Mouse (Mus musculus): ENCODE results near the gene Igfbpl1. TPM values are rescaled to one million over a fixed set of nuclear protein-coding genes. Genes with fewer than 3 reads are reported as not detected.
A peak's percentile ranks its signal among the peaks of the same experiment; 100 is the strongest.

Igfbpl1 gene
- polyA plus RNA-seq, 1 experiment from 2014 or later: 63.2 TPM

- Histone ChIP-seq H3K4me3 (no peak overlapping the region), H3K4me1 (peaks cover 4% of the 10 kb centered on the region), H3K36me3 (no peaks in the 10 kb centered on the region), H3K27me3 (replicated peaks) (no peaks in the 10 kb centered on the region), H3K9ac (no peak overlapping the region), H3K9me3 (no peaks in the 10 kb centered on the region), H3K27ac (no peak overlapping the region), H3K4me2 (replicated peaks) (no peak overlapping the region)
- WGBS: 83% methylated on average over 13 of the region's 13 CpGs
- no peak for ATAC-seq (ENCODE audit: low FRiP score, low read depth)
These were observed 38.2 kb downstream of the Igfbpl1 start for GRCm38 (mm10) chr4:45788446-45789081.

DNA sequence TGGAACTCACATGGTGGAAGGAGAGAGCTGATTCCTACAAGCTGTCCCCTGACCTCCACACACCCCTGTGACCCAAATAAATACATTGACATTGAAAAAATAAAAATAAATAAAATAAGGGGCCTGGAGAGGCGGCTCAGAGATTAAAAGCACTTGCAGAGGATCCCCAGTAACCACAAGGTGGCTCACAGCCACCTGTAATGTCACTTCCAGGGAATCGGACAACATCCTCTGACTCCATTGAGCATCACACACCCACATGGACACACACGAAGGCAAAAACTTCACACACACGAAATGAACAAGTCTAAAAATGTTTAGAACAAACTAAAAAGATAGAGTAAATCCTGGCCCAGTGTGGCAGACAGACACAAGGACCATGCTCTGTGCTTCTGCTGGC, 40.0 kb downstream of the Igfbpl1 start:
- H3K4me2 ChIP-seq (replicated peaks): no peak overlapping the region
- no peak overlapping the region for H3K4me3 ChIP-seq
- H3K9me3 ChIP-seq: no peaks in the 10 kb centered on the region
- H3K36me3 ChIP-seq: no peaks in the 10 kb centered on the region
- H3K4me1 ChIP-seq: peaks cover 4% of the 10 kb centered on the region
- ATAC-seq (ENCODE audit: low FRiP score, low read depth): no peak
- no peaks in the 10 kb centered on the region for H3K27me3 ChIP-seq (replicated peaks)
- H3K9ac ChIP-seq: no peak overlapping the region
- 52% methylated on average over 4 of the region's 4 CpGs for WGBS
- H3K27ac ChIP-seq: no peak overlapping the region

GRCm38 (mm10) chr4:45785959-45786358, 40.8 kb downstream of the Igfbpl1 start:
- Histone ChIP-seq H3K9me3 (no peaks in the 10 kb centered on the region), H3K27ac (no peak overlapping the region), H3K4me2 (replicated peaks) (no peak overlapping the region), H3K9ac (no peak overlapping the region), H3K36me3 (no peaks in the 10 kb centered on the region), H3K4me1 (peaks cover 4% of the 10 kb centered on the region), H3K27me3 (replicated peaks) (no peaks in the 10 kb centered on the region), H3K4me3 (no peak overlapping the region)
- 18% methylated on average over 2 of the region's 2 CpGs for WGBS
- ATAC-seq (ENCODE audit: low FRiP score, low read depth): no peak

DNA sequence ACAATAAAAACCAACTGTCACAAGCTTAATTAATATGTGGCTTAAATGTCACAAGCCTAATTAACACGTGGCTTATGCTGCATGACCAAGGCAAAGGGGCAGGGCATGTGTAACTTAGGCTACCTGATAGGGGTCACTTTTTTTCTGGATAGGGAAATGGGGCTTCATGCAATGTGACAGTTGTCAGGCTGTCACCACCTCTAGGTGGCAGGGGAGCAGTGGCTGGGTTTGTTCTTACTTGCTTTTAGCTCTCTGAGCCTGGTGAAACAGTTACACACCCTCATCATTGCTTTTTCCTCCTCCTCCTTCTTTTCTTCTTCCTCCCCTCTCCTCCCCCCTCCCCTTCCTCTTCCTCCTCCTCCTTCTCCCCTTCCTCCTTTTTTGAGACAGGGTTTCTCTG, 43.1 kb downstream of the Igfbpl1 start:
- WGBS: 70% methylated on average over 1 of the region's 1 CpGs

GRCm38 (mm10) chr4:45771619-45772018, 55.1 kb downstream of the Igfbpl1 start:
- 3% methylated on average over 5 of the region's 5 CpGs for WGBS
- peaks cover 19% of the 10 kb centered on the region for H3K4me1 ChIP-seq
- H3K9ac ChIP-seq: no peak overlapping the region
- H3K4me2 ChIP-seq (replicated peaks): no peak overlapping the region
- no peak overlapping the region for H3K27ac ChIP-seq
- H3K4me3 ChIP-seq: no peak overlapping the region
- H3K36me3 ChIP-seq: no peaks in the 10 kb centered on the region
- H3K27me3 ChIP-seq (replicated peaks): peaks cover 8% of the 10 kb centered on the region; the same call in 1 of the 2 replicates
- ATAC-seq (ENCODE audit: low FRiP score, low read depth): peak; percentile 74; the same call in 1 of the 2 replicates
- H3K9me3 ChIP-seq: no peaks in the 10 kb centered on the region

More for the DNA sequence above, 43.1 kb downstream of the Igfbpl1 start:
- ATAC-seq (ENCODE audit: low FRiP score, low read depth): no peak
- Histone ChIP-seq H3K4me3 (no peak overlapping the region), H3K9ac (no peak overlapping the region), H3K27me3 (replicated peaks) (no peaks in the 10 kb centered on the region), H3K4me2 (replicated peaks) (no peak overlapping the region), H3K4me1 (no peaks in the 10 kb centered on the region), H3K9me3 (no peaks in the 10 kb centered on the region), H3K36me3 (no peaks in the 10 kb centered on the region), H3K27ac (no peak overlapping the region)

- Histone ChIP-seq H3K4me2 (replicated peaks) (no peak overlapping the region), H3K27ac (no peak overlapping the region), H3K4me1 (peaks cover 22% of the 10 kb centered on the region), H3K9ac (no peak overlapping the region), H3K9me3 (no peaks in the 10 kb centered on the region), H3K27me3 (replicated peaks) (peaks cover 8% of the 10 kb centered on the region; the same call in 1 of the 2 replicates), H3K36me3 (no peaks in the 10 kb centered on the region), H3K4me3 (no peak overlapping the region)
- 23% methylated on average over 8 of the region's 8 CpGs for WGBS
- no peak for ATAC-seq (ENCODE audit: low FRiP score, low read depth)
These were observed 55.5 kb downstream of the Igfbpl1 start for GRCm38 (mm10) chr4:45771173-45771572.

GRCm38 (mm10) chr4:45770638-45771033, 56.1 kb downstream of the Igfbpl1 start:
- Histone ChIP-seq H3K4me2 (replicated peaks) (0 out of 2 replicates have a peak overlapping the region, but pooled peaks have one; percentile 18), H3K9me3 (no peaks in the 10 kb centered on the region), H3K27ac (no peak overlapping the region), H3K36me3 (no peaks in the 10 kb centered on the region), H3K4me1 (peaks cover 28% of the 10 kb centered on the region), H3K4me3 (no peak overlapping the region), H3K9ac (no peak overlapping the region), H3K27me3 (replicated peaks) (peaks cover 8% of the 10 kb centered on the region; the same call in 1 of the 2 replicates)
- no peak for ATAC-seq (ENCODE audit: low FRiP score, low read depth)
- 8% methylated on average over 4 of the region's 4 CpGs for WGBS

- Histone ChIP-seq H3K9me3 (no peaks in the 10 kb centered on the region), H3K27me3 (replicated peaks) (peaks cover 8% of the 10 kb centered on the region; the same call in 1 of the 2 replicates), H3K9ac (no peak overlapping the region), H3K4me1 (peaks cover 34% of the 10 kb centered on the region), H3K36me3 (no peaks in the 10 kb centered on the region), H3K4me3 (no peak overlapping the region), H3K27ac (no peak overlapping the region), H3K4me2 (replicated peaks) (0 out of 2 replicates have a peak overlapping the region, but pooled peaks have one; percentile 18)
- WGBS: 6% methylated on average over 10 of the region's 10 CpGs
- no peak for ATAC-seq (ENCODE audit: low FRiP score, low read depth)
These were observed 56.7 kb downstream of the Igfbpl1 start for GRCm38 (mm10) chr4:45769791-45770637.

DNA sequence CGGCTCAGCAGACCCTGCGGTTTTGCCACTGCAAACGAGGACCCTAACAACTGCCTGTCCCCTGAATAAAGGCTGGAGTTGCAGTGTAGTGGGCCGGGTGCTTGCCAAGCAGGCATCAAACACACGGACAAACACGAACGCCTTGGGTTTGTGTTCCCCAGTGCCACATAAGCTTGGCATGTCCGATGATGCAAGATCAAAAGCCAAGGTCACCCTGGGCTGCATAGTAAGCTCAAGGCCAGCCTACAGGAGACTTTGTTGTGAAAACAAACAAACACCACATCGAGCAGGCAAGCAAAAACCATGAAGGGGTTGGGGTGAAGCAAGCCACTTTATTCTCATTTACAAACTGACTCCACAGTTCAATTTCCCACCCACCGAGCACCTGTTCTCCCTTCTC, 57.6 kb downstream of the Igfbpl1 start:
- no peak for ATAC-seq (ENCODE audit: low FRiP score, low read depth)
- H3K9ac ChIP-seq: no peak overlapping the region
- peaks cover 8% of the 10 kb centered on the region; the same call in 1 of the 2 replicates for H3K27me3 ChIP-seq (replicated peaks)
- H3K4me2 ChIP-seq (replicated peaks): no peak overlapping the region
- H3K4me1 ChIP-seq: peaks cover 43% of the 10 kb centered on the region
- no peak overlapping the region for H3K27ac ChIP-seq
- H3K9me3 ChIP-seq: no peaks in the 10 kb centered on the region
- no peak overlapping the region for H3K4me3 ChIP-seq
- H3K36me3 ChIP-seq: no peaks in the 10 kb centered on the region
- 47% methylated on average over 10 of the region's 10 CpGs for WGBS

GRCm38 (mm10) chr4:45767891-45768558, 58.7 kb downstream of the Igfbpl1 start:
- no peak overlapping the region for H3K27ac ChIP-seq
- H3K9me3 ChIP-seq: no peaks in the 10 kb centered on the region
- H3K9ac ChIP-seq: no peak overlapping the region
- H3K4me1 ChIP-seq: peaks cover 54% of the 10 kb centered on the region
- 69% methylated on average over 11 of the region's 11 CpGs for WGBS
- no peak overlapping the region for H3K4me3 ChIP-seq
- H3K4me2 ChIP-seq (replicated peaks): no peak overlapping the region
- peaks cover 8% of the 10 kb centered on the region; the same call in 1 of the 2 replicates for H3K27me3 ChIP-seq (replicated peaks)
- ATAC-seq (ENCODE audit: low FRiP score, low read depth): no peak
- H3K36me3 ChIP-seq: no peaks in the 10 kb centered on the region

- Histone ChIP-seq H3K27ac (no peak overlapping the region), H3K36me3 (no peaks in the 10 kb centered on the region), H3K4me3 (no peak overlapping the region), H3K4me1 (peaks cover 56% of the 10 kb centered on the region), H3K9me3 (no peaks in the 10 kb centered on the region), H3K4me2 (replicated peaks) (no peak overlapping the region), H3K9ac (no peak overlapping the region), H3K27me3 (replicated peaks) (peaks cover 8% of the 10 kb centered on the region; the same call in 1 of the 2 replicates)
- 80% methylated on average over 7 of the region's 7 CpGs for WGBS
- ATAC-seq (ENCODE audit: low FRiP score, low read depth): no peak
These were observed 59.9 kb downstream of the Igfbpl1 start for GRCm38 (mm10) chr4:45766774-45767173.

Data from neural tube, embryonic 12.5 days (tissue).